In genomic region chr2:167594444-167594934, GRCm38 (mm10) we compare ENCODE assay signal across 9 mouse cellular contexts. TPM values are rescaled to one million over a fixed set of nuclear protein-coding genes. Genes with fewer than 3 reads are reported as not detected.
DNase-seq lines count a peak whose midpoint lies in the region; ATAC-seq and TF ChIP-seq lines count a peak whose summit lies in the region.
"Had no signal": no experiment of that assay in that cellular context is flagged by ENCODE, and none has a peak within 500 bp of the region (broad histone marks: within the 10 kb centered on the region; RNA-seq: fewer than 3 reads in every experiment).

No protein-coding gene starts in this region.

- TF ChIP-seq POLR2A in brain, embryonic 14.5 days (IDR thresholded peaks at IDR 0.05; ENCODE audit: borderline replicate concordance, extremely low read depth, insufficient read depth, insufficient read length, poor library complexity, severe bottlenecking), result no peak

- peaks cover 51% of the 10 kb centered on the region for H3K4me1 ChIP-seq in intestine, embryonic 14.5 days (replicated peaks; ENCODE audit: control insufficient read depth, insufficient read depth, low read length)
- 0 out of 2 replicates have a peak, but pooled peaks cover 7% of the 10 kb centered on the region for H3K4me1 ChIP-seq in stomach, postnatal 0 days (replicated peaks; ENCODE audit: control insufficient read depth, insufficient read depth)
- peaks cover 8% of the 10 kb centered on the region; the same call in 1 of the 2 replicates for H3K4me1 ChIP-seq in forebrain, embryonic 11.5 days (replicated peaks; ENCODE audit: control insufficient read depth, insufficient read depth, low read length)

- no peaks in the 10 kb centered on the region for H3K9me3 ChIP-seq in intestine, embryonic 14.5 days (ENCODE audit: control insufficient read depth, low read length)
- H3K9me3 ChIP-seq in stomach, postnatal 0 days (ENCODE audit: control insufficient read depth, low read length), result no peaks in the 10 kb centered on the region
- H3K9me3 ChIP-seq in forebrain, embryonic 11.5 days (ENCODE audit: control insufficient read depth, low read length), result no peaks in the 10 kb centered on the region
- H3K9me3 ChIP-seq: midbrain, embryonic 12.5 days had no signal

- H3K9ac ChIP-seq in intestine, embryonic 14.5 days (ENCODE audit: low read length), result no peak overlapping the region
- no peak overlapping the region for H3K9ac ChIP-seq in stomach, postnatal 0 days (ENCODE audit: low read length)
- no peak overlapping the region for H3K9ac ChIP-seq in forebrain, embryonic 11.5 days (ENCODE audit: low read length)
- H3K9ac ChIP-seq: midbrain, embryonic 12.5 days had no signal

- no peaks in the 10 kb centered on the region for H3K27me3 ChIP-seq in intestine, embryonic 14.5 days (replicated peaks; ENCODE audit: control insufficient read depth, insufficient read depth, low read length)
- H3K27me3 ChIP-seq in stomach, postnatal 0 days (ENCODE audit: control insufficient read depth, insufficient read depth, low read length), result no peaks in the 10 kb centered on the region
- no peaks in the 10 kb centered on the region for H3K27me3 ChIP-seq in forebrain, embryonic 11.5 days (ENCODE audit: control insufficient read depth, insufficient read depth, low read length)

- WGBS in intestine, embryonic 14.5 days, result 19% methylated on average over 10 of the region's 10 CpGs
- WGBS in stomach, postnatal 0 days, result 28% methylated on average over 10 of the region's 10 CpGs
- 57% methylated on average over 10 of the region's 10 CpGs for WGBS in forebrain, embryonic 11.5 days

- H3K27ac ChIP-seq in intestine, embryonic 14.5 days (ENCODE audit: low read depth), result peak overlapping the region; percentile 86
- H3K27ac ChIP-seq in stomach, postnatal 0 days (replicated peaks), result peak overlapping the region; percentile 86
- no peak overlapping the region for H3K27ac ChIP-seq in forebrain, embryonic 11.5 days (ENCODE audit: low read depth, low read length)
- H3K27ac ChIP-seq: midbrain, embryonic 12.5 days had no signal

- H3K4me2 ChIP-seq in intestine, embryonic 14.5 days (ENCODE audit: low read length), result peak overlapping the region; percentile 6; the same call in 1 of the 2 replicates
- no peak overlapping the region for H3K4me2 ChIP-seq in stomach, postnatal 0 days (replicated peaks; ENCODE audit: low read depth)
- H3K4me2 ChIP-seq in forebrain, embryonic 11.5 days (ENCODE audit: low read depth, low read length, severe bottlenecking), result no peak overlapping the region
- H3K4me2 ChIP-seq: midbrain, embryonic 12.5 days had no signal

- no peak for ATAC-seq in intestine, embryonic 14.5 days (replicated peaks; ENCODE audit: low FRiP score, low TSS enrichment, low read depth)
- ATAC-seq in stomach, postnatal 0 days (ENCODE audit: low FRiP score, low TSS enrichment), result peak; percentile 59; the same call in 1 of the 2 replicates
- no peak for ATAC-seq in forebrain, embryonic 11.5 days (replicated peaks; ENCODE audit: low FRiP score)

- no peak for TF ChIP-seq EP300 in stomach, postnatal 0 days (optimal IDR thresholded peaks at IDR 0.05)

- TF ChIP-seq CTCF in brain, embryonic 14.5 days (IDR thresholded peaks at IDR 0.05; ENCODE audit: borderline replicate concordance, extremely low read depth, insufficient read depth, insufficient read length), result no peak
- TF ChIP-seq CTCF in stomach, postnatal 0 days (IDR thresholded peaks at IDR 0.05; ENCODE audit: low read depth), result peak; percentile 59

- peak; percentile 41 for DNase-seq in Muller cell, postnatal 12 days (ENCODE audit: inconsistent ontology term)
- DNase-seq in brain, embryonic 14.5 days (ENCODE audit: low read depth), result peak; percentile 51
- DNase-seq in gastrocnemius, adult 8-10 months (ENCODE audit: low spot score in 2 of 2), result peak; percentile 90 to 93
- peak; percentile 75 for DNase-seq in intestine, embryonic 14.5 days (ENCODE audit: low spot score)
- DNase-seq in left cerebral cortex, adult 8-10 months (ENCODE audit: low spot score in 2 of 2), result peak; percentile 32 to 60
- peak; percentile 88 for DNase-seq in lung, postnatal 14 days
- peak; percentile 58 for DNase-seq in stomach, postnatal 0 days (ENCODE audit: low spot score)
- DNase-seq in forebrain, embryonic 11.5 days (ENCODE audit: low spot score), result no peak

- H3K36me3 ChIP-seq in intestine, embryonic 14.5 days (ENCODE audit: control insufficient read depth, insufficient read depth, low read length), result no peaks in the 10 kb centered on the region
- H3K36me3 ChIP-seq in stomach, postnatal 0 days (ENCODE audit: control insufficient read depth, insufficient read depth, low read length), result no peaks in the 10 kb centered on the region
- H3K36me3 ChIP-seq in forebrain, embryonic 11.5 days (ENCODE audit: control insufficient read depth, insufficient read depth, low read length), result no peaks in the 10 kb centered on the region
- H3K36me3 ChIP-seq: midbrain, embryonic 12.5 days had no signal

- H3K4me3 ChIP-seq in intestine, embryonic 14.5 days (ENCODE audit: low read depth, low read length), result no peak overlapping the region
- H3K4me3 ChIP-seq in stomach, postnatal 0 days (ENCODE audit: low read depth, low read length), result no peak overlapping the region
- no peak overlapping the region for H3K4me3 ChIP-seq in forebrain, embryonic 11.5 days (ENCODE audit: low read depth, low read length)
- H3K4me3 ChIP-seq: midbrain, embryonic 12.5 days had no signal

RNA-seq across cellular contexts. Expression of gene Ube2v1, which starts 37.4 kb away (rescaled TPM):
- polyA plus RNA-seq in brain, embryonic 14.5 days (2012; rRNA removed), result 144 and 183 TPM in 2 replicates
- 100 to 1,000 TPM; 163 to 176 (median 172) TPM for total RNA-seq in gastrocnemius, adult 8-10 months (2022)
- 254 and 279 TPM in 2 replicates for polyA plus RNA-seq in intestine, embryonic 14.5 days (2014; fragmentation: Nextera tagmentation; extraction: Ambion mirVana)
- total RNA-seq in left cerebral cortex, adult 8-10 months (2022), result 100 to 1,000 TPM; 257 to 274 (median 265) TPM
- 234 and 253 TPM in 2 replicates for polyA plus RNA-seq in stomach, postnatal 0 days (2015; fragmentation: Nextera tagmentation; extraction: Ambion mirVana)
- 333 and 334 TPM in 2 replicates for polyA plus RNA-seq in forebrain, embryonic 11.5 days (2014; fragmentation: Nextera tagmentation; extraction: Ambion mirVana)

RNA-seq across cellular contexts. Expression of gene Snai1, which starts 56.5 kb away (rescaled TPM):
- 7.8 and 12.0 TPM in 2 replicates for polyA plus RNA-seq in brain, embryonic 14.5 days (2012; rRNA removed)
- total RNA-seq in gastrocnemius, adult 8-10 months (2022), result under 1 TPM; 0.24 to 0.94 (median 0.65) TPM
- polyA plus RNA-seq in intestine, embryonic 14.5 days (2014; fragmentation: Nextera tagmentation; extraction: Ambion mirVana), result 17.4 and 19.2 TPM in 2 replicates
- under 1 TPM; 0.48 to 0.93 (median 0.70) TPM for total RNA-seq in left cerebral cortex, adult 8-10 months (2022)
- polyA plus RNA-seq in stomach, postnatal 0 days (2015; fragmentation: Nextera tagmentation; extraction: Ambion mirVana), result 6.9 and 8.3 TPM in 2 replicates
- 25.1 and 27.8 TPM in 2 replicates for polyA plus RNA-seq in forebrain, embryonic 11.5 days (2014; fragmentation: Nextera tagmentation; extraction: Ambion mirVana)
